Mouse (Mus musculus) testis, adult 2 months (tissue): Measurements from ENCODE around the gene Tpm1.

Experiments
- CTCF ChIP-seq: fragments of 200-500 bp; IDR thresholded peaks from 2 replicates; pipeline ENCODE4 v1.5.1; 2012; ENCODE audit warnings: low read depth, mild to moderate bottlenecking, inconsistent platforms, low read length, moderate library complexity; ENCODE audit not compliant: control insufficient read depth, insufficient read depth, insufficient replicate concordance
- POLR2A ChIP-seq: fragments of 200-500 bp; IDR thresholded peaks from 2 replicates; pipeline ENCODE4 v1.6.1; 2012; ENCODE audit warnings: low read depth, mild to moderate bottlenecking, inconsistent platforms, low read length, moderate library complexity; ENCODE audit not compliant: control insufficient read depth

DNA sequence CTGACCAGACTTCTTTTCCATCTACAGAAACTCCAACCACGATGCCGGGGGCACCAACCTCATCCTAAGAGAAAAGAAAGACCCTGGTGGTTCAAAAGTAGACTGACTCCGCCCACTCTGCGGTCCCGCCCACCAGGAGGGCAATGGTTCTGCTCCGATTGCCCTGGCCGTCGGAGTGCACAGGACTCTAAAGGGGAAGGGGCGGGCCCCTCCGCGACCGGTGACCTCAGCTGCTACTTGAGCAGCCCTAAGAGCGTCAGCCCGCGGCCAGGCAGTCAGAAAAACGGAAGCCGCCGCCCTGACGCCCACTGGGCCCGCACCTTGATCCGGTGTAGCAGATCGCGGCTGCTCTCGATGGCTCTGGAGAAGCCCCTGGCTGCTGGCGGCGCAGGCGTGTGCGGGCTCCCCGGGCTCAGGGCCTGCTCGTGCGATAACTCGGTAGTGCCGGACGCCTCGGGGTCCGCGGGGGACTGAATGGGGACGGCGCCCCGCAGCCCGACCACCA lies 74.4 kb downstream of the Tpm1 start:
- no peak for TF ChIP-seq CTCF
- no peak for TF ChIP-seq POLR2A
